Mouse (Mus musculus) lung, adult 18-20 months (tissue): ENCODE data around the gene Gdf1.

Experiments used
- DNase-seq, 2 experiments: peaks; one replicate each; pipeline ENCODE4 v3.0.0; 2022; ENCODE audit warnings: mixed read lengths in 2 of 2

The Gdf1 gene

DNA sequence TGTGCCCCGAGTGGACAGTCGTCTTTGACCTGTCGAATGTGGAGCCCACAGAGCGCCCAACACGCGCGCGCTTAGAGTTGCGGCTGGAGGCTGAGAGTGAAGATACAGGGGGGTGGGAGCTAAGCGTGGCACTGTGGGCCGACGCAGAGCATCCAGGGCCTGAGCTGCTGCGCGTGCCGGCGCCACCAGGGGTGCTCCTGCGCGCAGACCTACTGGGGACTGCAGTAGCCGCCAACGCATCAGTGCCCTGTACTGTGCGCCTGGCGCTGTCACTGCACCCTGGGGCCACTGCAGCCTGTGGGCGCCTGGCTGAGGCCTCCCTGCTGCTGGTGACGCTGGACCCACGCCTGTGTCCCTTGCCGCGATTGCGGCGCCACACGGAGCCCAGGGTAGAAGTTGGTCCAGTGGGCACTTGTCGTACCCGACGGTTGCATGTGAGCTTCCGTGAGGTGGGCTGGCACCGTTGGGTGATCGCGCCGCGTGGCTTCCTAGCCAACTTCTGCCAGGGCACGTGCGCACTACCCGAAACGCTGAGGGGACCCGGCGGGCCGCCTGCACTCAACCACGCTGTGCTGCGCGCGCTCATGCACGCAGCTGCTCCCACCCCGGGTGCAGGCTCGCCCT is 1.2 kb downstream of the Gdf1 start:
- DNase-seq, result no peak

- no peak for DNase-seq
Observed at GRCm38 (mm10) chr8:70331526-70331925, 1.9 kb downstream of the Gdf1 start.

DNA sequence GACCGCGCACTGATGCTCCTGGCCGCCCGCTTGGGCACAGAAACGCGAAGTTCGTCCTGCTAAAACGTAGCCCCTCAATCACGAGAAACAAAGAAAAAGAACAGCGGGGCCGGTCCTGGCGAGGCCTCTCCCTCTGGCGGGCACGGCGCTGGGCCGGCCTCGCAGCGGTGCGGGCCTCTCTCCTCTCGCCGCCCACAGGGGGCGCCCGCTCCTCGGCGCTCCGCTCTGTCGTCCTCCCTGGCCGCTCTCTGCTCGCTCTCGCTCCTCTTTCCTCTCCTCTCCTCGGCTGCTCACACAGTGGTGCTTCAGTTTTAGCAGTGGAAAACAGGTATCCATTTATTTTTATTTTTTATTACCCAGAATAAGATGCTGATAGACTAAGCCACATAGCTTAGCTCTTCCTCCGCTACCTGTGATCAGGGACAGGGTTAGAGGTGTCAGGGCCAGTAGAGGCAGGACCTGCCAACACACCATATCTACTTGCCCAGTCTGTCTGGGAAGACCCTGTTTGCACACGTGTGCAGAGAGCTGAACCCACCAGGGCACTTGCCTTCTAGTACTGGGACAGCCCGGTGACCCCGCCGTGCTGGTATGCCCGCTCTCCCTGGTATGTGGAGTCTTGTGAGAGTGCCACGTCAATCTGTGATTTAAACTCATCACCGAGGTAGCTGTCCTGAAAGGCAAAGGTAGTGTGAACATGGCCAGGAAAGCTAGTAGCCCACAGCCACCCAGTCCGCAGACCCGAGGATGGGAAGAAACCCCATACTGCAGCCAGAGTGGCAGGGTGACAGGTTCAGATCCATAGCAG is 2.7 kb downstream of the Gdf1 start:
- peak; percentile 41 to 49 for DNase-seq

DNA sequence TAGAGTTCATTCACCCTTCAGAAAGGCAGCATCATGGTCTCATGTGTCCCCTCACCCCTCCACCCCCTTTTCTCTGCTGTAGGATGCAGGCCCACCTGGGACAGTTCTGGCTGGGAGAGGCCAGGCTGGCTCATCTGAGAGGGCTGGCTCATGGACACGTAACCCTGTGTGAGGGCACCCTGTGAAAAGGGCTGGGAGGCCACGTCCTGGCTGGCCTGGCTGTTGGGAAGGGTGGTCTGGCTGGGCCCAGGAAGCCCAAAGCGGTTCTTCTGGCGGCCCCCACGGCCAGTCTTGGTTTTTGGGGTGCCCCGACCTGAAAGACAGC is 3.2 kb downstream of the Gdf1 start:
- no peak for DNase-seq

- DNase-seq, result no peak
Observed at GRCm38 (mm10) chr8:70338931-70339330, 9.3 kb downstream of the Gdf1 start.

- no peak for DNase-seq
Observed at GRCm38 (mm10) chr8:70340659-70341058, 11.0 kb downstream of the Gdf1 start.

DNA sequence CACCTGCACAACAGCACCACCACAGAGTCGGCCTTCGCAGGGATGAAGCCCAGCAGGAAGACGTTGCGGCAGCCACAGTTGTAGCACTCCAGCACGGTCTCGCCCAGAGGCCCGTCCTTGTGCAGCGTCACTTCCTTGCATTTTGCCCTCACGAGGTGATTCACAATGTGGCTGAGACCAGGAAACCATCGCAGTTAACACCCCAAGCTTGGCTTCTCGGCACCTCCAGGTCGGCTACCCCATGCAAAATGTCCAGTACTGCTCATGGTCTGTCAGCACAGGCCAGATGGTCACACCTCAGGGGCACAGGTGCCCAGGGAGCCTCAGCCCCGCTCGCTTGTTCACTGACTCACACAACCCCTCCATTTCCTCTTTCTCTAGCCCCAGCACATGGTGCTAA is 12.4 kb downstream of the Gdf1 start:
- DNase-seq, result no peak

GRCm38 (mm10) chr8:70343076-70343475 is 13.5 kb downstream of the Gdf1 start:
- no peak for DNase-seq

DNA sequence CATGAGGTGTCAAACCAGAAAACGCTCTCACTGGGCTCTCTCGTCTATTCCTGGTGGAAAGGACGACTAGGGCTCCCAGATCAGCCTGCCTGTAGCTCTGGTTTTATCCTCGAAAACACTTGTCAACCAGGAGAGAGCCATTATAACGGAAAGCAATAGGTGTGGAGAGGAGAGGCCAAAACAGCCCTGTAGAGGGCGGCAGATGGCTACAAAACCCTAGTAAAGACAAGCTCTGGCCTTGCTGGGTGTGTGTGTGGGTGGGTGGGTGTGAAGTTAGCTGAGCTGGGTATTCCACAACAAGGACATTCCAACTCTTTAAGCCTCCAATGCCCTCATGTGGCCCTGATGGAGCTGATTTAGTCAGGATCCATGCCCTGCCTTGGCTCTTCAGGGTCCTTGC is 14.1 kb downstream of the Gdf1 start:
- no peak for DNase-seq

DNA sequence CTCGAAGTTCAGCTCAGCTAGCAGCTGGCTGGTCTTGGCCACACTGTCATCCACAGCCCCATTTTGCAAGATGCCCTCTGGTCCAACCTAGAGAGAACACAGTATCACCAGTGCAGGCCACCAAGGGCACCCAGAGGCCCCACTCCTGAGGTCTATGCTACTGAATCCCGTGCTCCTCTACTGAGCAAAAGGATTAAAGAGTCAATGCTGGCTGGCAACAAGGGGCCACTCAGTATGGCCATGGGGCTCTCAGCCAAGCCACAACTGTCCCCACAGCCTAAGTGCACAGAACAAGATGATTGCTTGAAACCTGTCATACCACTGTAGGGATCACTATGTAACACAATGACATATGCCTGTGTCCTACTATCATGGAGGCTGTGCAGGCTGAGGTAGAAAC is 14.7 kb downstream of the Gdf1 start:
- DNase-seq, result no peak

- no peak for DNase-seq
Observed at GRCm38 (mm10) chr8:70347443-70347842, 17.8 kb downstream of the Gdf1 start.

GRCm38 (mm10) chr8:70347860-70348420 is 18.3 kb downstream of the Gdf1 start:
- DNase-seq, result no peak

DNA sequence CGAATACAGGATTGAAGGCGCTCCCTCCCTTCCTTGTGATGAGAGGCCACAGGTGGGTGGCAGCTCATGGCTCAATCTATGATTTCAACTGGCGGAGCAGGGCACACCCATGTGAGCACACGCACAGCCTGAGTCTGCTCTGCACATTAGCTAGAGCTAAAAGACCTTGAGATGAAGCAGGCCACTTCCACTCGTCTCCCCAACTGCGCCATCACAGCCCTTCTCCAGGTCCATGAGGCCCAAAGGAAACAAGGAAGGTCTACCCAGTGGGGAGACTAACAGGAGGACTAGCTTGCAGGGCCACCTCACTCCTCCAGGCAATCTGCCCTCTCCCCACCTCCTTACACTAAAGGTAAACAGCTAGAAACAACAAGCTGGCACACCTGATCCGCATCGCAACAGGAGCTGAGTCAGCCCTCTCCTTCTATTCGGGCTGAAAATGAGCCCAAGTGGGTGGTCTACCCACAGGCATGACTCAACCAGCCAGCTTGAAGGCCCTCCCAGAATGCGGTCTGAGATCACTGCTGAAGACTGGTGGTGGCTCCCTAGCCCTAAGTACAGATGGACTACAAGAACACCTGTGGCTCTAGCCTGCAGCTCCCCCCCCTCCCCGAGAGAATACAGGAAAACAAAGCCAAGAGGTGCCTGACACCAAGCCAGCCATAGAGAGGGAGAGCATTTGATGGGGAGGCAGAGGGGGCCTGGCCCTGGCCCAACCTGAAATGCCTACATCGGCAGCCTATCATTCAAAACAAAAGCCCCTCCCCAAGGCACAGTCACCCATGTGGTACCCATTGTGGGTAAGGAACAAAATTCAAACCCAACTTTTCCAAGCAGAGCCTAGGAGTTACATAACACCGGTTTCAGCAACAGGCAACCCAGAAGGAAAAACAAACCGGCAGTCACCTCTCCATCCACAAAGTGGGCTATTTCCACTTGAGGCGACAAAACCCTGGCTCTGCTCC is 21.7 kb downstream of the Gdf1 start:
- peak; percentile 34 to 53 for DNase-seq

DNA sequence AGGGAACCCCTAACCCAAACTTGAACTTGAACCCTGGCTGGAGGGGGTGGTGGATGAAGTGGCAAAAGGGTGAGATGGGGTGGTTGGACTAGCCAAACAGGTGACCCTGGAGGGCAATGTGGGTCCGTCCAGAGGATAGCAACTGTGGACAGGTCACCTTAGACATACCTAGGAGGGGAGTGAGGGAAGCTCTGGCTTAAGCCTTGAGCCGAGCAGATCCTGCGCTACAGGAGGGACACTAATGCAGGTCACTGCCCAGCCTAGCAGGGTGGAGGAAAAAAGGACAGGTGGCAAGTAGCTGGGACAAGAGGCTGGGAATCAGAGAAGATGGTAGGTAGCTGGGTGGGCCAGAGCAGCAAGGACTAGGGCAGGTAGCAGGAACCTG is 22.4 kb downstream of the Gdf1 start:
- no peak for DNase-seq

DNA sequence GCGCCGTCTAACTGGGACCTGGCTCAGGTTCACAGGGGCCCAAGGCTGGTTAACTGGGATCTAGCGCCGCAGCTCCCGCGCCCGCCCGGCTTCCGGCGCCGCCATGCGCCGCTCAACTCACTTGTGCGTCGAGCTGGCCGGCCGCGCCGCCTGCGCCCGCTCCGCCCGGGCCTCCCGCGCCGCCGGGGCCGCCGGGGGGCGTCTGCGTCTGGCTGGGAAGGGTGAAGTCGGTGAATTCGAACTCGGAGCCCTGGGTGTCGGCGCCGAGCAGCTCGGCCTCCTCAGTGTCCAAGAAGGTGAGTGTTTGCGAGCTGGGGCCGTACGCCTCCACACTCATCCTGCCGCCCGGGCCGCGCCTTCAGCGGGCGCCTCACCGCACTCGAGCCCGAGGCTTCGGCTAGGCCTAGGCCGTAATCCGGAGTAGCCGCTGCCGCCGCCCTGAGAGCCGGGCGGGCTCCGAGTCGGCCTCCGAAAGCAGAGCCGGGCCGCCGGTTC is 23.1 kb downstream of the Gdf1 start:
- no peak for DNase-seq

GRCm38 (mm10) chr8:70353194-70353817 is 23.7 kb downstream of the Gdf1 start, which contains the start of gene Upf1:
Upf1 (minus strand) TSS chr8:70353278.
- DNase-seq, result peak; percentile 98 to 99

GRCm38 (mm10) chr8:70354004-70354403 is 24.4 kb downstream of the Gdf1 start:
- no peak for DNase-seq

DNA sequence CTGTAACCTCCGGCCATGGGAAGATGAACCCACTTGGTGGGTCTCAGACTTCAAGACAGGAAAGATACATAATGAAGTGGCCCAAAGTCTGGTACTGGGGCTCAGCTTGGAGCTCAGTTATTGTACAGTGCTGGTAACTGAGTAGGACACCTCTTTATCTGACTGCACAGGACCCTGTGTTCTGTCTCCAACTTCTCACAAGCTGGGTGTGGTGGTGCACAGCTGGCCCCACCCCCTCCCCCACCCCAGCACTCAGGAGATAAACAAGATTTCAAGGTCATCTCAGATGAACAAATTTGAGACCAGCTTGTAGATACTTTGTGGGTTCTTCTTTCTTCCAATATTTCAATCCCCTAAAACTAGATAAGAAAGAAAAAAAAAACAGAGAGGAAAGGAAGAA is 26.5 kb downstream of the Gdf1 start:
- DNase-seq, result no peak

- peak in 1 of 2 experiments; percentile 46 for DNase-seq
Observed at GRCm38 (mm10) chr8:70359411-70359810, 29.8 kb downstream of the Gdf1 start.

DNA sequence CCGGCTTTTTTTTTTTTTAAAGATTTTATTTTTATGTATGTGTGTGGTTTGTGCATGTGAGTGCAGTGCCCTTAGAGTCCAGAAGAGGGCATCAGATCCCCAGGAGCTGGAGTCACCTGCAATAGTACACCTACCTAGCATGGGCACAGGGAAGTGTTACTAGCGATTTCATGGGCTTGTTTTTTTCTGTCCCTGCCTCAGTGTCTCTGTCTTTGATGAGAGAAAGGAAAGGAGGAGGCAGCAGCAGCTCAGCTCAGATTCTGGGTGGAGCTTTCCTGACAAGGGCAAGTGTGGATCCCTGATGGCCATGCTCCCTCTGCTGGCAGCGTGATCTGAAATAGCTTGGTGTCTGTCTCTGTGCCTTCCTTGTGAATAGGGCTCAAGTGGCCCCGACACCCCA is 31.2 kb downstream of the Gdf1 start:
- DNase-seq, result no peak

GRCm38 (mm10) chr8:70361484-70362032 is 31.9 kb downstream of the Gdf1 start:
- DNase-seq, result no peak

- DNase-seq, result peak in 1 of 2 experiments; percentile 40
Observed at GRCm38 (mm10) chr8:70364066-70364465, 34.4 kb downstream of the Gdf1 start.
